Mouse (Mus musculus) neural tube, embryonic 15.5 days (tissue): ENCODE measurements around the gene Slc39a11. TPM values are rescaled to one million over a fixed set of nuclear protein-coding genes. Genes with fewer than 3 reads are reported as not detected.

Source experiments
- ATAC-seq: fragments of 200-750 bp; cut with Nextera tagmentation; 2 replicates; pipeline ENCODE4 v1.8.0; 2017; ENCODE audit warnings: mild to moderate bottlenecking, moderate TSS enrichment, moderate library complexity; ENCODE audit not compliant: low FRiP score
- H3K27ac ChIP-seq: fragments of 300-500 bp; sonication (generic); replicated peaks from 2 replicates; pipeline ENCODE4 v1.5.1; 2015; ENCODE audit warnings: mild to moderate bottlenecking, inconsistent platforms
- H3K27me3 ChIP-seq: fragments of 300-500 bp; sonication (generic); replicated peaks from 2 replicates; pipeline ENCODE4 v1.6.1; 2015; ENCODE audit warnings: inconsistent platforms
- H3K36me3 ChIP-seq: fragments of 300-500 bp; sonication (generic); 2 replicates; pipeline ENCODE4 v1.6.1; 2015; ENCODE audit warnings: inconsistent platforms
- H3K4me1 ChIP-seq: fragments of 300-500 bp; sonication (generic); 2 replicates; pipeline ENCODE4 v1.6.1; 2015; ENCODE audit warnings: inconsistent platforms
- H3K4me2 ChIP-seq: fragments of 300-500 bp; sonication (generic); 2 replicates; pipeline ENCODE4 v1.6.1; 2015; ENCODE audit warnings: inconsistent platforms, mild to moderate bottlenecking, moderate library complexity
- H3K4me3 ChIP-seq: fragments of 300-500 bp; sonication (generic); replicated peaks from 2 replicates; pipeline ENCODE4 v1.5.1; 2015; ENCODE audit warnings: mild to moderate bottlenecking, inconsistent platforms
- H3K9ac ChIP-seq: fragments of 300-500 bp; sonication (generic); replicated peaks from 2 replicates; pipeline ENCODE4 v1.6.1; 2015; ENCODE audit warnings: mild to moderate bottlenecking, inconsistent platforms
- H3K9me3 ChIP-seq: fragments of 300-500 bp; sonication (generic); replicated peaks from 2 replicates; pipeline ENCODE4 v1.6.1; 2016; ENCODE audit warnings: inconsistent platforms
- WGBS: fragments of 180-500 bp; shearing (Covaris S2); methylation state at CpG from one replicate; pipeline ENCODE4 v1.1.7; 2015; ENCODE audit warnings: mixed read lengths; 5-methylcytosine and 5-hydroxymethylcytosine counted together
- polyA plus RNA-seq: library from polyadenylated mRNA; unstranded; fragments of >200 nt; fragmentation: Nextera tagmentation; extraction: Ambion mirVana; gene quantifications from 2 replicates; pipeline ENCODE4 v1.2.1, GENCODE M21; 2015

The Slc39a11 gene
- polyA plus RNA-seq, 1 experiment from 2014 or later = 27.7 TPM

GRCm38 (mm10) chr11:113203008-113203407 is 446.9 kb downstream of the Slc39a11 start:
- no peak for ATAC-seq
- no peak overlapping the region for H3K4me2 ChIP-seq
- H3K9ac ChIP-seq = no peak overlapping the region
- H3K27ac ChIP-seq = no peak overlapping the region
- H3K27me3 ChIP-seq = no peaks in the 10 kb centered on the region
- no peaks in the 10 kb centered on the region for H3K9me3 ChIP-seq
- WGBS = 90% methylated on average over 7 of the region's 7 CpGs
- peaks cover 33% of the 10 kb centered on the region for H3K4me1 ChIP-seq
- no peaks in the 10 kb centered on the region for H3K36me3 ChIP-seq
- no peak overlapping the region for H3K4me3 ChIP-seq

- Histone ChIP-seq H3K4me2 (peak overlapping the region; percentile 74), H3K4me3 (peak overlapping the region; percentile 68), H3K27ac (peak overlapping the region; percentile 87), H3K36me3 (no peaks in the 10 kb centered on the region), H3K9ac (peak overlapping the region; percentile 84), H3K9me3 (no peaks in the 10 kb centered on the region), H3K4me1 (peaks cover 44% of the 10 kb centered on the region), H3K27me3 (no peaks in the 10 kb centered on the region)
- WGBS = under 1% methylated on average over 42 of the region's 42 CpGs
- peak; percentile 91 for ATAC-seq
Measured at GRCm38 (mm10) chr11:113201470-113201997, 448.3 kb downstream of the Slc39a11 start.

- no peaks in the 10 kb centered on the region for H3K36me3 ChIP-seq
- peak overlapping the region; percentile 74 for H3K4me2 ChIP-seq
- ATAC-seq = peak; percentile 34; the same call in 1 of the 2 replicates
- H3K4me1 ChIP-seq = peaks cover 46% of the 10 kb centered on the region
- 7% methylated on average over 15 of the region's 15 CpGs for WGBS
- H3K4me3 ChIP-seq = peak overlapping the region; percentile 68
- H3K27me3 ChIP-seq = no peaks in the 10 kb centered on the region
- no peaks in the 10 kb centered on the region for H3K9me3 ChIP-seq
- peak overlapping the region; percentile 87 for H3K27ac ChIP-seq
- peak overlapping the region; percentile 84 for H3K9ac ChIP-seq
Measured at GRCm38 (mm10) chr11:113200901-113201300, 449.0 kb downstream of the Slc39a11 start.

- Histone ChIP-seq H3K27me3 (no peaks in the 10 kb centered on the region), H3K9me3 (no peaks in the 10 kb centered on the region), H3K36me3 (no peaks in the 10 kb centered on the region), H3K27ac (no peak overlapping the region), H3K4me2 (peak overlapping the region; percentile 74), H3K4me1 (peaks cover 49% of the 10 kb centered on the region), H3K9ac (no peak overlapping the region), H3K4me3 (no peak overlapping the region)
- WGBS = 78% methylated on average over 15 of the region's 15 CpGs
- no peak for ATAC-seq
Measured at GRCm38 (mm10) chr11:113198586-113198985, 451.3 kb downstream of the Slc39a11 start.

GRCm38 (mm10) chr11:113197624-113198023 is 452.3 kb downstream of the Slc39a11 start:
- Histone ChIP-seq H3K4me2 (peak overlapping the region; percentile 74), H3K9ac (no peak overlapping the region), H3K27me3 (no peaks in the 10 kb centered on the region), H3K36me3 (no peaks in the 10 kb centered on the region), H3K4me1 (peaks cover 55% of the 10 kb centered on the region), H3K27ac (no peak overlapping the region), H3K9me3 (no peaks in the 10 kb centered on the region), H3K4me3 (no peak overlapping the region)
- WGBS = 83% methylated on average over 8 of the region's 8 CpGs
- no peak for ATAC-seq

- H3K4me1 ChIP-seq = peaks cover 58% of the 10 kb centered on the region
- H3K36me3 ChIP-seq = no peaks in the 10 kb centered on the region
- no peak overlapping the region for H3K4me3 ChIP-seq
- H3K9me3 ChIP-seq = no peaks in the 10 kb centered on the region
- no peak overlapping the region for H3K9ac ChIP-seq
- H3K27ac ChIP-seq = no peak overlapping the region
- 0 out of 2 replicates have a peak overlapping the region, but pooled peaks have one; percentile 15 for H3K4me2 ChIP-seq
- ATAC-seq = no peak
- no peaks in the 10 kb centered on the region for H3K27me3 ChIP-seq
- 82% methylated on average over 19 of the region's 19 CpGs for WGBS
Measured at GRCm38 (mm10) chr11:113196234-113197007, 453.5 kb downstream of the Slc39a11 start.

Other genes starting within 250 kb of the Slc39a11 start
- 11.6 and 14.0 TPM in 2 replicates for gene Sstr2, start 30.7 kb downstream of the Slc39a11 start, polyA plus RNA-seq
- gene Cog1, start 910 bp downstream of the Slc39a11 start, polyA plus RNA-seq = 31.1 and 35.1 TPM in 2 replicates
- 37.8 and 40.1 TPM in 2 replicates for gene Fam104a, start 34.1 kb upstream of the Slc39a11 start, polyA plus RNA-seq
- 21.6 and 21.8 TPM in 2 replicates for gene D11Wsu47e, start 34.3 kb upstream of the Slc39a11 start, polyA plus RNA-seq
- 0.27 and 10.0 TPM in 2 replicates for gene Cpsf4l, start 59.9 kb upstream of the Slc39a11 start, polyA plus RNA-seq
- 58.1 and 58.6 TPM in 2 replicates for gene Cdc42ep4, start 101.8 kb upstream of the Slc39a11 start, polyA plus RNA-seq